In genomic region chr19:10833611-10834010, GRCm38 (mm10) we compare ENCODE assay signal across 34 mouse cellular contexts. TPM values are rescaled to one million over a fixed set of nuclear protein-coding genes. Genes with fewer than 3 reads are reported as not detected.
DNase-seq lines count a peak whose midpoint lies in the region; ATAC-seq and TF ChIP-seq lines count a peak whose summit lies in the region.
"Had no signal": no experiment of that assay in that cellular context is flagged by ENCODE, and none has a peak within 500 bp of the region (broad histone marks: within the 10 kb centered on the region; RNA-seq: fewer than 3 reads in every experiment).

No protein-coding gene starts in this region.

- no peaks in the 10 kb centered on the region for H3K36me3 ChIP-seq in myocyte (ENCODE audit: control insufficient read depth, insufficient read depth)
- H3K36me3 ChIP-seq in hindbrain, postnatal 0 days (ENCODE audit: insufficient read depth, low read length), result no peaks in the 10 kb centered on the region
- H3K36me3 ChIP-seq: embryonic facial prominence, embryonic 10.5 days; embryonic facial prominence, embryonic 15.5 days; forebrain, embryonic 10.5 days; forebrain, embryonic 15.5 days; G1E; heart, embryonic 10.5 days; heart, embryonic 15.5 days; limb, embryonic 10.5 days; limb, embryonic 15.5 days; midbrain, embryonic 13.5 days; neural tube, embryonic 15.5 days had no signal

- ATAC-seq in hindbrain, postnatal 0 days, result no peak
- ATAC-seq: forebrain, embryonic 15.5 days; hindbrain, embryonic 16.5 days; intestine, embryonic 16.5 days; midbrain, embryonic 13.5 days had no signal

- H3K9ac ChIP-seq in hindbrain, postnatal 0 days (replicated peaks; ENCODE audit: low read length), result no peak overlapping the region
- H3K9ac ChIP-seq: embryonic facial prominence, embryonic 15.5 days; forebrain, embryonic 15.5 days; heart, embryonic 15.5 days; limb, embryonic 15.5 days; liver, embryonic 14.5 days; midbrain, embryonic 13.5 days; neural tube, embryonic 15.5 days had no signal

- H3K4me3 ChIP-seq in myocyte, result no peak overlapping the region
- no peak overlapping the region for H3K4me3 ChIP-seq in hindbrain, postnatal 0 days (ENCODE audit: low read length)
- H3K4me3 ChIP-seq: embryonic facial prominence, embryonic 10.5 days; embryonic facial prominence, embryonic 15.5 days; forebrain, embryonic 10.5 days; forebrain, embryonic 15.5 days; heart, embryonic 10.5 days; heart, embryonic 15.5 days; limb, embryonic 10.5 days; limb, embryonic 15.5 days; midbrain, embryonic 13.5 days; neural tube, embryonic 15.5 days had no signal

- no peak overlapping the region for H3K27ac ChIP-seq in hindbrain, postnatal 0 days
- H3K27ac ChIP-seq: embryonic facial prominence, embryonic 10.5 days; embryonic facial prominence, embryonic 15.5 days; forebrain, embryonic 10.5 days; forebrain, embryonic 15.5 days; heart, embryonic 10.5 days; heart, embryonic 15.5 days; limb, embryonic 10.5 days; limb, embryonic 15.5 days; liver, embryonic 14.5 days; midbrain, embryonic 13.5 days; neural tube, embryonic 15.5 days had no signal

- no peak overlapping the region for H3K4me2 ChIP-seq in myocyte (ENCODE audit: low read depth)
- H3K4me2 ChIP-seq in hindbrain, postnatal 0 days (ENCODE audit: low read depth, low read length), result no peak overlapping the region
- H3K4me2 ChIP-seq: embryonic facial prominence, embryonic 15.5 days; forebrain, embryonic 15.5 days; heart, embryonic 15.5 days; limb, embryonic 15.5 days; midbrain, embryonic 13.5 days; neural tube, embryonic 15.5 days had no signal

- no peaks in the 10 kb centered on the region for H3K79me2 ChIP-seq in myocyte (ENCODE audit: control insufficient read depth, insufficient read depth)

- no peak overlapping the region for H3ac ChIP-seq in myocyte (ENCODE audit: control insufficient read depth, insufficient read length)

- DNase-seq in 3T3-L1 (ENCODE audit: low read depth, low spot score) (peak; percentile 92), NIH3T3 (ENCODE audit: low read depth) (peak; percentile 87)
- peak; percentile 25 for DNase-seq in induced T-regulatory cell, adult 2 months (ENCODE audit: low read depth)
- no peak for DNase-seq in heart, adult 9 months (ENCODE audit: low spot score in 2 of 2)
- DNase-seq in hindbrain, postnatal 0 days (ENCODE audit: low spot score), result no peak
- no peak for DNase-seq in gastrocnemius, postnatal 10 days
- DNase-seq: adrenal gland, postnatal 36 days; cerebellum, adult 18-20 months; cerebellum, postnatal 14 days; kidney, adult 9 months; kidney, postnatal 10 days; layer of hippocampus, adult 9-11 months; lung, adult 2 months; lung, postnatal 14 days; thymus, adult 2 months; thymus, postnatal 36 days had no signal

- H3K9me3 ChIP-seq in hindbrain, postnatal 0 days (ENCODE audit: low read length), result no peaks in the 10 kb centered on the region
- H3K9me3 ChIP-seq: embryonic facial prominence, embryonic 10.5 days; embryonic facial prominence, embryonic 15.5 days; forebrain, embryonic 10.5 days; forebrain, embryonic 15.5 days; G1E; heart, embryonic 10.5 days; heart, embryonic 15.5 days; limb, embryonic 10.5 days; limb, embryonic 15.5 days; midbrain, embryonic 13.5 days; neural tube, embryonic 15.5 days had no signal

- TF ChIP-seq CTCF in hindbrain, postnatal 0 days (IDR thresholded peaks at IDR 0.05; ENCODE audit: low read depth), result no peak

- H3K4me1 ChIP-seq in hindbrain, postnatal 0 days (ENCODE audit: insufficient read depth, low read length), result no peaks in the 10 kb centered on the region
- H3K4me1 ChIP-seq: embryonic facial prominence, embryonic 10.5 days; embryonic facial prominence, embryonic 15.5 days; forebrain, embryonic 10.5 days; forebrain, embryonic 15.5 days; heart, embryonic 10.5 days; limb, embryonic 10.5 days; limb, embryonic 15.5 days; midbrain, embryonic 13.5 days; neural tube, embryonic 15.5 days had no signal

- H3K27me3 ChIP-seq in myocyte (ENCODE audit: control insufficient read depth, insufficient read depth, insufficient read length), result no peaks in the 10 kb centered on the region
- H3K27me3 ChIP-seq in hindbrain, postnatal 0 days (ENCODE audit: insufficient read depth, low read length), result no peaks in the 10 kb centered on the region
- H3K27me3 ChIP-seq: embryonic facial prominence, embryonic 15.5 days; forebrain, embryonic 15.5 days; heart, embryonic 15.5 days; limb, embryonic 15.5 days; midbrain, embryonic 13.5 days; neural tube, embryonic 15.5 days had no signal

- no peak for TF ChIP-seq POLR2A in myocyte (IDR thresholded peaks at IDR 0.05; ENCODE audit: insufficient read length, low read depth)

- WGBS in hindbrain, postnatal 0 days, result 82% methylated on average over 3 of the region's 3 CpGs

TF ChIP-seq in myocyte, 11 proteins besides CTCF, POLR2A, EP300 and RAD21:
- no peak for TF ChIP-seq MYOG (IDR thresholded peaks at IDR 0.05; ENCODE audit: control insufficient read depth in 1 of 3, insufficient read depth in 1 of 3, insufficient read length in 2 of 3, low read depth in 2 of 3)
- no peak for TF ChIP-seq MAX (IDR thresholded peaks at IDR 0.05; ENCODE audit: low read depth)
- 0 out of 2 replicates have a peak, but pooled peaks have one; percentile 11 for TF ChIP-seq CEBPB (IDR thresholded peaks at IDR 0.05; ENCODE audit: insufficient read depth, poor library complexity, severe bottlenecking)
- no peak for TF ChIP-seq REST (IDR thresholded peaks at IDR 0.05; ENCODE audit: insufficient read depth, insufficient read length)
- TF ChIP-seq SRF (IDR thresholded peaks at IDR 0.05; ENCODE audit: control insufficient read depth, insufficient read length, low read depth), result no peak
- no peak for TF ChIP-seq E2F4 (IDR thresholded peaks at IDR 0.05; ENCODE audit: insufficient read depth)
- no peak for TF ChIP-seq USF1 (IDR thresholded peaks at IDR 0.05; ENCODE audit: low read depth)
- TF ChIP-seq POLR2AphosphoS2 (IDR thresholded peaks at IDR 0.05; ENCODE audit: insufficient read length, low read depth), result no peak
- TF ChIP-seq MYOD1 (IDR thresholded peaks at IDR 0.05; ENCODE audit: control insufficient read depth in 1 of 3, insufficient read length in 2 of 3, low read depth in 2 of 3), result no peak

RNA-seq across cellular contexts. Expression of gene Cd6, which starts 3.8 kb away (rescaled TPM):
- not detected for polyA plus RNA-seq in myocyte (2012; fragmentation: generic; extraction: Trizol)
- total RNA-seq in hindbrain, postnatal 0 days (2014; rRNA removed), result not detected in 2 replicates
- 0.08 TPM in 1 of 2 replicates, not detected in the other for polyA plus RNA-seq in hindbrain, postnatal 0 days (2015; fragmentation: Nextera tagmentation; extraction: Ambion mirVana)
- under 1 TPM in 1 of 2 experiments, not detected in 1; 0.26 TPM for total RNA-seq in gastrocnemius, postnatal 10 days (2021)
- total RNA-seq: gastrocnemius, adult 18-20 months had no signal
- polyA plus RNA-seq: brain, embryonic 14.5 days; embryonic facial prominence, embryonic 15.5 days; forebrain, embryonic 10.5 days; forebrain, embryonic 15.5 days; G1E; heart, embryonic 10.5 days; heart, embryonic 15.5 days; hindbrain, embryonic 11.5 days; hindbrain, embryonic 16.5 days; limb, embryonic 10.5 days; limb, embryonic 15.5 days; liver, embryonic 14.5 days; midbrain, embryonic 13.5 days; neural tube, embryonic 15.5 days had no signal

RNA-seq across cellular contexts. Expression of gene Slc15a3, which starts 5.9 kb away (rescaled TPM):
- polyA plus RNA-seq in myocyte (2012; fragmentation: generic; extraction: Trizol), result 0.02 TPM
- total RNA-seq in hindbrain, postnatal 0 days (2014; rRNA removed), result 1.5 and 1.9 TPM in 2 replicates
- polyA plus RNA-seq in hindbrain, postnatal 0 days (2015; fragmentation: Nextera tagmentation; extraction: Ambion mirVana), result 0.21 and 0.78 TPM in 2 replicates
- total RNA-seq in gastrocnemius, postnatal 10 days (2021), result 1 to 10 TPM in 1 of 2 experiments, under 1 TPM in 1; 0.75 to 1.6 TPM

RNA-seq across cellular contexts. Expression of gene Tmem132a, which starts 36.1 kb away (rescaled TPM):
- 118 TPM for polyA plus RNA-seq in myocyte (2012; fragmentation: generic; extraction: Trizol)
- total RNA-seq in hindbrain, postnatal 0 days (2014; rRNA removed), result 358 and 359 TPM in 2 replicates
- polyA plus RNA-seq in hindbrain, postnatal 0 days (2015; fragmentation: Nextera tagmentation; extraction: Ambion mirVana), result 131 and 141 TPM in 2 replicates
- 10 to 100 TPM; 26.9 to 29.9 TPM for total RNA-seq in gastrocnemius, postnatal 10 days (2021)

RNA-seq across cellular contexts. Expression of gene Tmem109, which starts 48.2 kb away (rescaled TPM):
- 223 TPM for polyA plus RNA-seq in myocyte (2012; fragmentation: generic; extraction: Trizol)
- 25.3 and 27.9 TPM in 2 replicates for total RNA-seq in hindbrain, postnatal 0 days (2014; rRNA removed)
- 35.1 and 37.4 TPM in 2 replicates for polyA plus RNA-seq in hindbrain, postnatal 0 days (2015; fragmentation: Nextera tagmentation; extraction: Ambion mirVana)
- total RNA-seq in gastrocnemius, postnatal 10 days (2021), result 100 to 1,000 TPM; 208 to 212 TPM

Comparison
In these comparisons a context has a peak if more than half of its experiments do, and no peak if none do; other contexts are left out.
1. DNase-seq: peak in 3T3-L1 (single experiment), NIH3T3 (single experiment) and induced T-regulatory cell, adult 2 months (single experiment); none in heart, adult 9 months (0 of 2), hindbrain, postnatal 0 days (single experiment) and gastrocnemius, postnatal 10 days (single experiment).
2. RNA of gene Tmem132a, which starts 36.1 kb away (total RNA-seq): 358 to 359 TPM in hindbrain, postnatal 0 days; 26.9 to 29.9 TPM in gastrocnemius, postnatal 10 days; every median in the first group is over 10 times any median in the second.